Mouse (Mus musculus) limb, embryonic 15.5 days (tissue): ENCODE data around the gene Ehd2. TPM values are rescaled to one million over a fixed set of nuclear protein-coding genes. Genes with fewer than 3 reads are reported as not detected.

ENCODE experiments used
- ATAC-seq: fragments of 200-750 bp; cut with Nextera tagmentation; 2 replicates; pipeline ENCODE4 v1.8.0; 2017; ENCODE audit warnings: low read depth, moderate TSS enrichment; ENCODE audit not compliant: insufficient number of reproducible peaks, low FRiP score, low TSS enrichment
- H3K27ac ChIP-seq: fragments of 300-500 bp; sonication (generic); 2 replicates; pipeline ENCODE4 v1.5.1; 2015; ENCODE audit warnings: moderate library complexity, mild to moderate bottlenecking, inconsistent platforms
- H3K27me3 ChIP-seq: fragments of 300-500 bp; sonication (generic); 2 replicates; pipeline ENCODE4 v1.6.1; 2015; ENCODE audit warnings: inconsistent platforms
- H3K36me3 ChIP-seq: fragments of 300-500 bp; sonication (generic); 2 replicates; pipeline ENCODE4 v1.6.1; 2015; ENCODE audit warnings: inconsistent platforms
- H3K4me1 ChIP-seq: fragments of 300-500 bp; sonication (generic); 2 replicates; pipeline ENCODE4 v1.6.1; 2015; ENCODE audit warnings: inconsistent platforms
- H3K4me2 ChIP-seq: fragments of 300-500 bp; sonication (generic); 2 replicates; pipeline ENCODE4 v1.6.1; 2015; ENCODE audit warnings: mild to moderate bottlenecking, inconsistent platforms
- H3K4me3 ChIP-seq: fragments of 300-500 bp; sonication (generic); 2 replicates; pipeline ENCODE4 v1.5.1; 2015; ENCODE audit warnings: mild to moderate bottlenecking, inconsistent platforms
- H3K9ac ChIP-seq: fragments of 300-500 bp; sonication (generic); 2 replicates; pipeline ENCODE4 v1.6.1; 2015; ENCODE audit warnings: inconsistent platforms
- H3K9me3 ChIP-seq: fragments of 300-500 bp; sonication (generic); 2 replicates; pipeline ENCODE4 v1.6.1; 2016; ENCODE audit warnings: inconsistent platforms
- WGBS: fragments of 180-500 bp; shearing (Covaris S2); methylation state at CpG from one replicate; pipeline ENCODE4 v1.1.7; 2015; 5-methylcytosine and 5-hydroxymethylcytosine counted together
- polyA plus RNA-seq: library from polyadenylated mRNA; unstranded; fragments of >200 nt; fragmentation: Nextera tagmentation; extraction: Ambion mirVana; gene quantifications from 2 replicates; pipeline ENCODE4 v1.2.1, GENCODE M21; 2015

The Ehd2 gene
- polyA plus RNA-seq, 1 experiment from 2014 or later, result 62.8 TPM

DNA sequence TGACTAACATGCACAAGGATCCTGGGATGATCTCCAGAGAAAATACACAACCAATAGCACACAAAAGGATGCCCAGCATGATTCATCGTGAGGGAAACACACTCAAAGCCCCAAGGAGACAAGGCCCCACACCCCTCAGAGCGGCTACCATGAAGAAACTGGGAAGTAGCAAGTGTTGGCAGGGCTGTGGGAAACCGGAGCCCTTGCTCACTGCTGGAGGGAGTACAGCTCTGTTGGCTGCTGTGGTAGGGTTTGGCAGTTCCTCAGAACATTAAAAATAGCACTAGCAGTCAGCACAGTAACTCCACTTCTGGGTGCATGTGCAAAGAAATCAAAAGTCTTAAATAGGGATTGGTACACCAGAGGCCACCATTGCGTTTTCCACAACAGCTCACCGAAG is 34.8 kb upstream of the Ehd2 start:
- Histone ChIP-seq H3K9ac (no peak overlapping the region), H3K27ac (peak overlapping the region; percentile 43), H3K36me3 (peaks cover 23% of the 10 kb centered on the region), H3K4me1 (peaks cover 16% of the 10 kb centered on the region), H3K4me3 (no peak overlapping the region), H3K27me3 (no peaks in the 10 kb centered on the region), H3K9me3 (no peaks in the 10 kb centered on the region), H3K4me2 (no peak overlapping the region)
- ATAC-seq, result 0 out of 2 replicates have a peak, but pooled peaks have one; percentile 59
- 60% methylated on average over 5 of the region's 5 CpGs for WGBS

GRCm38 (mm10) chr7:16001691-16002090 is 34.3 kb upstream of the Ehd2 start:
- no peaks in the 10 kb centered on the region for H3K27me3 ChIP-seq
- no peaks in the 10 kb centered on the region for H3K9me3 ChIP-seq
- no peak overlapping the region for H3K4me2 ChIP-seq
- H3K4me3 ChIP-seq, result no peak overlapping the region
- H3K4me1 ChIP-seq, result peaks cover 16% of the 10 kb centered on the region
- WGBS, result 91% methylated on average over 1 of the region's 1 CpGs
- peaks cover 28% of the 10 kb centered on the region for H3K36me3 ChIP-seq
- H3K9ac ChIP-seq, result no peak overlapping the region
- ATAC-seq, result no peak
- peak overlapping the region; percentile 43 for H3K27ac ChIP-seq

- no peak overlapping the region for H3K4me2 ChIP-seq
- no peak overlapping the region for H3K4me3 ChIP-seq
- ATAC-seq, result no peak
- no peak overlapping the region for H3K9ac ChIP-seq
- no peaks in the 10 kb centered on the region for H3K4me1 ChIP-seq
- H3K36me3 ChIP-seq, result peaks cover 83% of the 10 kb centered on the region
- no peaks in the 10 kb centered on the region for H3K9me3 ChIP-seq
- WGBS, result 89% methylated on average over 4 of the region's 4 CpGs
- no peaks in the 10 kb centered on the region for H3K27me3 ChIP-seq
- no peak overlapping the region for H3K27ac ChIP-seq
Observed at GRCm38 (mm10) chr7:15993789-15994188, 26.4 kb upstream of the Ehd2 start.

DNA sequence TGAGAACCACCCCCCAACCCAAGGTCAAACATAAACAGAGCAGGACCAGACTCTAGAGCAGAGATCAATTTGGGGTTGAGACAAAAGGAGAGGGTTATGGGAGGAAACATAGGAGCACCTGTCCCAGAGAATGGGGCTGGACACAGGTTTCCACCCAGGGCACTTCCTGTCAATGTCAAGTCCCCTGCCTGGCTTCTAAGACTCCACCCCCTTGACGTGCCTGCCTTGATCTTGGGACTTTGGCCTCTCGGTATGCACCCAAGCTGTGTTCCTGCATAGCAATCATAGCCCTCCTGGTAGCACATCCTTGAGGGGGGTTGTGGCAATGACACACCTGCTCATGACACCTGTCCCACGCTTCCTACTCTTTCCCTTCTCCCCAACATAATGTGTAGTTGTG is 25.8 kb upstream of the Ehd2 start:
- Histone ChIP-seq H3K36me3 (peaks cover 88% of the 10 kb centered on the region), H3K4me1 (no peaks in the 10 kb centered on the region), H3K27me3 (no peaks in the 10 kb centered on the region), H3K27ac (no peak overlapping the region), H3K9me3 (no peaks in the 10 kb centered on the region), H3K4me3 (no peak overlapping the region), H3K9ac (no peak overlapping the region), H3K4me2 (no peak overlapping the region)
- no peak for ATAC-seq
- WGBS, result 70% methylated on average over 3 of the region's 3 CpGs

- H3K9ac ChIP-seq, result no peak overlapping the region
- no peak overlapping the region for H3K27ac ChIP-seq
- peaks cover 88% of the 10 kb centered on the region for H3K36me3 ChIP-seq
- H3K27me3 ChIP-seq, result no peaks in the 10 kb centered on the region
- no peak overlapping the region for H3K4me2 ChIP-seq
- H3K9me3 ChIP-seq, result no peaks in the 10 kb centered on the region
- H3K4me3 ChIP-seq, result no peak overlapping the region
- 94% methylated on average over 3 of the region's 3 CpGs for WGBS
- ATAC-seq, result no peak
- no peaks in the 10 kb centered on the region for H3K4me1 ChIP-seq
Observed at GRCm38 (mm10) chr7:15991764-15992163, 24.4 kb upstream of the Ehd2 start.

DNA sequence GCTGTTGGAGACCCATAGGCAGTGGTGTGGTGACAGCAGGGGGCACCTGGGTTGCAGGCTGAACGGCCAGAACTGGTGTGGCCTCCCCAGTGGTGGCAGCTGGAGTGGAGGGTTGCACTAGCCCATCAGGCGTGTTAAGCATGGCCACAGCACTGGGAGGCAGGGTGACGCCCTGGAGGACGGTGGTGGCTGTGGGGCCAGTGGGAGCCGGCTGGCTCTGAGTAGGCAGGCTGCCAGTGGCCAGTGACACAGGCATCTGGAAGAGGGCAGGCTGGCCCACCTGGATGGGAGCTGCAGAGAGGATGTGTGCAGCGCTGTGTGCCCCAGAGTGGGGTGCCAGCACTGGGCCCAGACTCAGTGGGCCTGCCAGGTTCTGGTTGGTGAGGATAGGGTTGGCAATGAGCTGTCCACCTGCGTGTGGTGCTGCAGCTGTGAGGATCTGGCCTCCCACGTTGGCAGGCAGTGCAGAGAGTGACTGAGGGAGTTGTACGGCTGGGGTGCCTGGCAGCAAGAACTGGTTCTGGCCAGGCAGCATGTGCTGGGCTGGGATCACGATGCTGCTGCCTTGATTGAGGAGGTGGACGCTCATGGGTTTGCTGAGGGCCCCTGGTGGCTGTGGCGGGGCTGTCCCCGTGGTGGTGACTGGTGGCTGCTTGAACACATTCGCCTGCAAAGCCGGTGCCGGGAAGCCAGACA is 20.4 kb upstream of the Ehd2 start:
- 93% methylated on average over 16 of the region's 16 CpGs for WGBS
- no peak overlapping the region for H3K4me2 ChIP-seq
- H3K4me1 ChIP-seq, result no peaks in the 10 kb centered on the region
- ATAC-seq, result peak; percentile 49; the same call in 1 of the 2 replicates
- H3K4me3 ChIP-seq, result no peak overlapping the region
- no peak overlapping the region for H3K27ac ChIP-seq
- H3K36me3 ChIP-seq, result peaks cover 71% of the 10 kb centered on the region
- no peaks in the 10 kb centered on the region for H3K27me3 ChIP-seq
- no peaks in the 10 kb centered on the region for H3K9me3 ChIP-seq
- H3K9ac ChIP-seq, result no peak overlapping the region

DNA sequence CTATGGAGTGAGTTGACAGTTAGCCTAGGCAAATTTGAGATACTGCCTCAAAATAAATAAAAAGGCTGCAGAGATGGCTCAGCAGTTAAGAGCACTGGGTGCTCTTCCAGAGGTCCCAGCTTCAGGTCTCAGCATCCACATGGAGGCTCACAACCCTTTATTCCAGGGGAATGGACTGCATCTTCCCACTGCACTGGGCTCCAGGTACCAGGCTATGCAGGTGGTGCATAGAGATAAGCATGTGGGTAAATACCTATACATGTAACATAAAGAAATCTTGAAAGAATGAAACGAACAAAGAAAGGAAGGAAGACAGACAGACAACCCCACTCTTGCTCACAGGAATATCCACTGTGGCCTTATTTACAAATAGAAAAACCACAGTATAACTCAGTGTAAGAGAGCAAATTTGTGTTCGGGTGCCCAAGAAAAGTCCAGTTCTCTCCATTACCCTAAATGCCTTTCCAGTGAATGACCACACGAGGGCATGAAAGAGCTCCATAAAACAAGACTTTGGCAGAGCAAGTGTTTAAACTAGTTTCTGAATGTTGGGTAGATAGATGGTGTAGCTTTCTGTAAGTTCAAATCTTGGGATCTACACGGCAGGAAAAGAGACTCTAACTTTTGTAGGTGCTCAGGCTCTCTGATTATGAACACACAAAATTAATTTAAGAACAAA is 15.5 kb upstream of the Ehd2 start:
- Histone ChIP-seq H3K9ac (no peak overlapping the region), H3K9me3 (no peaks in the 10 kb centered on the region), H3K27me3 (no peaks in the 10 kb centered on the region), H3K4me1 (no peaks in the 10 kb centered on the region), H3K36me3 (peaks cover 64% of the 10 kb centered on the region), H3K4me2 (no peak overlapping the region), H3K27ac (no peak overlapping the region), H3K4me3 (no peak overlapping the region)
- WGBS, result 37% methylated on average over 4 of the region's 4 CpGs
- no peak for ATAC-seq

DNA sequence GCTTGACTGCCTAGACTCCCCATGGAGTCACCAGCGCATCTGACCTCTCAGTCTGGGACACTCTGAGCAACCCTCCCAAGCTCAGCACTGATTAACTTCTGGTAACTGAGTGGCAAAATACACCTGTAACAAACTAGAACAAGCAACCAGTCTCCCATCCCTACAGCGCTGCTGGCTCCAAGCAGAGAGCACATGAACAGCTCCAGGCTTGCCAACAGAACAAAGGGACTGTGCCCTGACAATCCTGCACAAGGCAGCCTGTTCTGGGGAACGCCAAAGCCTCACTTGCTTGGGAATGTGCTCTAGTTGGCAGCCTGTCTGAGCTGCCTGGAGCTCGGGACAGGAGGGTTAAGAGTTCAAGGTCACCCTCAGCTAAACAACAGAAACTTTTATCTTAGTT is 14.2 kb upstream of the Ehd2 start:
- no peak overlapping the region for H3K4me3 ChIP-seq
- WGBS, result 75% methylated on average over 4 of the region's 4 CpGs
- peaks cover 63% of the 10 kb centered on the region for H3K36me3 ChIP-seq
- H3K27ac ChIP-seq, result no peak overlapping the region
- H3K27me3 ChIP-seq, result no peaks in the 10 kb centered on the region
- H3K9me3 ChIP-seq, result no peaks in the 10 kb centered on the region
- H3K4me2 ChIP-seq, result no peak overlapping the region
- ATAC-seq, result no peak
- no peaks in the 10 kb centered on the region for H3K4me1 ChIP-seq
- no peak overlapping the region for H3K9ac ChIP-seq

DNA sequence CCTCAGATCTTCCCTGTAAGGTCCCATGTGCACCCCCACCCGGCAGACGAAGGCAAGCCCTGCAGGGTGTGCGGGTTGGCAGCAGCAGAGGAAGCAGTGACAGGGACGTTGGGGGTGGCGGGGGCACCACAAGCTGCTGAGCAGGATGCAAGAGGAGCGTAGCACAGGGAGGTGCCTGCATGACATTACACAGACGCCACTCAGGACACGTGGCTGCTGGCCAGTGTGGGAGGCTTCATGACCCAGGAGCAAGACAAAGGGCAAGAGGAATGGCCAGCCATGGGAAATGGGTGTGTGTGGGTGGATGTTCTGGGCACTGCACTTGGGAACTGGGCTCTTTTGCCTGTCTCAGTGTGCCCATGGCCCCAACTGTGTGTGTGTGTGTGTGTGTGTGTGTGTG is 12.9 kb upstream of the Ehd2 start:
- no peak overlapping the region for H3K9ac ChIP-seq
- H3K27me3 ChIP-seq, result no peaks in the 10 kb centered on the region
- no peak for ATAC-seq
- no peak overlapping the region for H3K4me2 ChIP-seq
- H3K4me3 ChIP-seq, result no peak overlapping the region
- peaks cover 62% of the 10 kb centered on the region for H3K36me3 ChIP-seq
- 76% methylated on average over 8 of the region's 8 CpGs for WGBS
- H3K27ac ChIP-seq, result no peak overlapping the region
- H3K9me3 ChIP-seq, result no peaks in the 10 kb centered on the region
- no peaks in the 10 kb centered on the region for H3K4me1 ChIP-seq

DNA sequence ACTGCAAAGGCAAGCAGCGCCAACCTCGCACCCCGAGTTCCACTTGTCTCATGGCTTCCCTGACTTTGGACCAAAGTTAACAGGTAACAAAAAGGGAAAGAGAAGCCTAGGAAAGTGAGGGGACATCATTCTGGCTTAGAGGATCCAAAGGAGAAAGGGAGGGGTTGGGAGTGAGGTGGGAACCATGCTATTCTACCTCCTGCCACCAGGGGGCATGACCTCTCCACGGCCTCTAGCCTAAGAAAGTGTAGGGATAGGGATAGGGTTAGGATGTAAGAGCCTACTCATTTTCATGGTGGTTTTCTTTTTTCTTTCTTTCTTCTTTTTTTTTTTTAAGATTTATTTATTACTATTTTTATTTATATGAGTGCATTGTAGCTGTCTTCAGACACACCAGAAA is 8.5 kb upstream of the Ehd2 start:
- WGBS, result 77% methylated on average over 4 of the region's 4 CpGs
- ATAC-seq, result no peak
- H3K4me2 ChIP-seq, result no peak overlapping the region
- H3K4me1 ChIP-seq, result no peaks in the 10 kb centered on the region
- no peak overlapping the region for H3K27ac ChIP-seq
- H3K27me3 ChIP-seq, result no peaks in the 10 kb centered on the region
- H3K36me3 ChIP-seq, result peaks cover 82% of the 10 kb centered on the region
- H3K9ac ChIP-seq, result no peak overlapping the region
- H3K4me3 ChIP-seq, result no peak overlapping the region
- H3K9me3 ChIP-seq, result no peaks in the 10 kb centered on the region

DNA sequence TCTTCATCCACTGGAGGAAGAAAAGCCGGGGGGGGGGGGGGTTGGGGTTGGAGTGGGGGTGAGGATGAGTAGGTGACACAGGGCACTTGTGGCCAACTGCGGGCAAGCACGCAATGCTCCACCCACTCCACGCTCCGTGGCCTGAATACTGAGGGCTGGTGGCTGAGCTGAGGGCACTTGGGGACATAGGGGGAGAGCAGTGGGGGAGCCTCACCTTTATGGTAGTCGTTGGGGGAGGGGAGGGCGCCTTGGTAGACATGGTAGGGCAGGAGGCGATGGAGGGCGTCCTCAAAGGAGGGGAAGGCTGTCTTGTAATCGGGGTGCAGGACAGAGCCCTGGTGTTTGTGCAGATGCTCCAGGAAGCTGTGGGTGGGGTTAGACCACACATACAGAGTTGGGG is 8.1 kb upstream of the Ehd2 start:
- H3K4me3 ChIP-seq, result no peak overlapping the region
- no peak overlapping the region for H3K27ac ChIP-seq
- H3K36me3 ChIP-seq, result peaks cover 78% of the 10 kb centered on the region
- no peaks in the 10 kb centered on the region for H3K9me3 ChIP-seq
- H3K4me1 ChIP-seq, result no peaks in the 10 kb centered on the region
- H3K27me3 ChIP-seq, result no peaks in the 10 kb centered on the region
- no peak overlapping the region for H3K4me2 ChIP-seq
- H3K9ac ChIP-seq, result no peak overlapping the region
- no peak for ATAC-seq
- WGBS, result 95% methylated on average over 10 of the region's 10 CpGs

DNA sequence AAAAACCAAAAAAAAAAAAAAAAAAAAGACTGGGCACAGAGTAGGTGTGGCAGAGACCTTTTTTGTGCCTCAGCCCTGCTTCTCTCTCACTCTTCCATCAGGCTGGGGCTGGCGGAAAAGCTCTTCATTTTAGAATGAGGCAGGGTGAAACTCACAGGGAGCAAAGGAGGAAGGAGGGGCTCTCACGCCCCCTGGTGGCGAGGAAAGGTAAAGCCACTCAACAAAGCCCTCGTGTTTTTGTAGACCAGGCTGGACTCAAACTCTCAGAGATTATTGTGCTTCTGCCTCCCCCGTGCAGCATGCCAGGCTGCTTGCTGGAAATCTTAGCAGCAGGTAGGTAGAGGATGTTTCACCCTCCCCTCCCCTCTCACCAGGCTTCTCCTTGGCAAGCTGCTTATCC is 7.3 kb upstream of the Ehd2 start:
- no peak overlapping the region for H3K4me3 ChIP-seq
- H3K4me1 ChIP-seq, result no peaks in the 10 kb centered on the region
- peaks cover 82% of the 10 kb centered on the region for H3K36me3 ChIP-seq
- 52% methylated on average over 5 of the region's 5 CpGs for WGBS
- no peak overlapping the region for H3K27ac ChIP-seq
- H3K9ac ChIP-seq, result no peak overlapping the region
- no peak overlapping the region for H3K4me2 ChIP-seq
- H3K27me3 ChIP-seq, result no peaks in the 10 kb centered on the region
- no peaks in the 10 kb centered on the region for H3K9me3 ChIP-seq
- ATAC-seq, result no peak
